Mouse (Mus musculus) cerebellum, postnatal 36 days (tissue): Measurements from ENCODE around the gene Jsrp1.
"Not testable (repeated sequence)": the region's sequence is repeated elsewhere in the genome, so short reads cannot be mapped to it uniquely, and the experiment has no call there.

Experiments
- DNase-seq, 2 experiments: peaks; one replicate each; pipeline ENCODE4 v3.0.0; 2021 to 2022; ENCODE audit warnings: mixed read lengths in 2 of 2

Gene Jsrp1

GRCm38 (mm10) chr10:80831136-80831535, 17.8 kb upstream of the Jsrp1 start:
- DNase-seq: no peak

GRCm38 (mm10) chr10:80829359-80830278, 16.3 kb upstream of the Jsrp1 start:
- DNase-seq: no peak

GRCm38 (mm10) chr10:80828587-80828986, 15.3 kb upstream of the Jsrp1 start:
- not testable (repeated sequence) for DNase-seq

- DNase-seq: no peak
Measured at GRCm38 (mm10) chr10:80827870-80828420, 14.6 kb upstream of the Jsrp1 start.

- DNase-seq: no peak
Measured at GRCm38 (mm10) chr10:80827063-80827869, 14.0 kb upstream of the Jsrp1 start.

- DNase-seq: peak; percentile 96 to 98
Measured at GRCm38 (mm10) chr10:80826151-80827062, 13.1 kb upstream of the Jsrp1 start, which contains the start of gene Oaz1. Gene Oaz1, plus strand, starts transcription at chr10:80826656.

GRCm38 (mm10) chr10:80824827-80825226, 11.5 kb upstream of the Jsrp1 start:
- DNase-seq: no peak

GRCm38 (mm10) chr10:80823847-80824643, 10.7 kb upstream of the Jsrp1 start:
- DNase-seq: no peak

- DNase-seq: no peak
Measured at GRCm38 (mm10) chr10:80823316-80823715, 10.0 kb upstream of the Jsrp1 start.

- no peak for DNase-seq
Measured at GRCm38 (mm10) chr10:80822528-80822927, 9.2 kb upstream of the Jsrp1 start.

- DNase-seq: peak in 1 of 2 experiments; percentile 56
Measured at GRCm38 (mm10) chr10:80821991-80822390, 8.7 kb upstream of the Jsrp1 start.

GRCm38 (mm10) chr10:80819406-80819805, 6.1 kb upstream of the Jsrp1 start:
- no peak for DNase-seq

GRCm38 (mm10) chr10:80818599-80819281, 5.4 kb upstream of the Jsrp1 start:
- no peak for DNase-seq

GRCm38 (mm10) chr10:80817955-80818354, 4.7 kb upstream of the Jsrp1 start:
- DNase-seq: not testable (repeated sequence)

- DNase-seq: no peak
Measured at GRCm38 (mm10) chr10:80817164-80817563, 3.9 kb upstream of the Jsrp1 start.

GRCm38 (mm10) chr10:80816303-80816702, 3.0 kb upstream of the Jsrp1 start:
- DNase-seq: not testable (repeated sequence)

GRCm38 (mm10) chr10:80814800-80815199, 1.5 kb upstream of the Jsrp1 start:
- DNase-seq: no peak

GRCm38 (mm10) chr10:80812391-80813041, 782 bp downstream of the Jsrp1 start:
- DNase-seq: no peak

- DNase-seq: no peak
Measured at GRCm38 (mm10) chr10:80810084-80810483, 3.2 kb downstream of the Jsrp1 start.
